8 mouse cellular contexts compared by ENCODE assay signal in the genomic region with DNA sequence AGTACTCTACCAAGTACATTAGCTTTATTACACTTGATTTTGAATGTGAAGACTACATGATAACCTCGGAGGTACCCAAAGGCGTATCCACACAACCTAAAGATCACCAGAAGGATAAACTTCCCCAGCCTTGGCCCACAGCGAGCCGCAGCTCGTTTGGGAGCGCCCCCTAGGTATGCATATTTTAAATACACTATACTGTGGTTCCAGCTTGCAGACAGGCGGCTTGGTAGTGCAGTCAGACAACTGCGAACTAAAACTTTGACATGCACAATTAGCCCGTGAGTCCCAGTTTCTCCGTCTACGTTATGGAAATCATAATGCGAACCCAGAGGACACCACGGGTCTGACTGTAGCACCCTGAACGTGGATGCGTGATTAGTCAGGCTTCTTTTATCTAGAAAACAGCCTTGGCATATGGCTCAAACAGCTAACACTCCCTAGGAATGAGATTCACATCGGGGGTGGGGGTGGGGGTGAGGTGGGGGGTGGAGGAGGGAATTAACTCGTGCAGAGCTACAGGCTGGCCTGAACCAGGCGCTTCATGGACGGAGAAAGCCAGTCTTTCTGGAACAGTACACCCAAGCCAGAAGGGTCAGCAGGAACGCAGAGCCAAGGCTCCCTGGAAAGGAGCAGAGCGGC. TPM values are rescaled to one million over a fixed set of nuclear protein-coding genes. Genes with fewer than 3 reads are reported as not detected.
DNase-seq lines count a peak whose midpoint lies in the region; ATAC-seq and TF ChIP-seq lines count a peak whose summit lies in the region.

No protein-coding gene starts in this region.

- ATAC-seq in granulocyte monocyte progenitor cell, adult 5-6 weeks (replicated peaks; ENCODE audit: poor library complexity, severe bottlenecking): peak; percentile 35
- ATAC-seq in lung, embryonic 16.5 days (ENCODE audit: low read depth): peak; percentile 60

- WGBS in lung, embryonic 16.5 days: 3% methylated on average over 21 of the region's 21 CpGs

- peak overlapping the region; percentile 63 for H3K9ac ChIP-seq in lung, embryonic 16.5 days (ENCODE audit: low read length)

- H3K4me3 ChIP-seq in bone marrow macrophage, adult 2 months (ENCODE audit: insufficient read depth, low read length): peak overlapping the region; percentile 77
- H3K4me3 ChIP-seq in lung, embryonic 16.5 days (ENCODE audit: low read length): peak overlapping the region; percentile 74

- TF ChIP-seq CTCF in bone marrow macrophage, adult 2 months (IDR thresholded peaks at IDR 0.05; ENCODE audit: low read depth, low read length): peak; percentile 73

- peak; percentile 45 to 75 for DNase-seq in heart, adult 18-20 months
- no peak for DNase-seq in heart, postnatal 25 days (ENCODE audit: low spot score)
- peak; percentile 22 for DNase-seq in kidney, adult 11 months
- DNase-seq in retina, embryonic 14.5 days (ENCODE audit: low spot score): peak; percentile 82
- DNase-seq in frontal cortex, postnatal 14 days (ENCODE audit: low spot score in 2 of 2): no peak

- no peaks in the 10 kb centered on the region for H3K36me3 ChIP-seq in lung, embryonic 16.5 days (ENCODE audit: control insufficient read depth, insufficient read depth, low read length)

- H3K27ac ChIP-seq in bone marrow macrophage, adult 2 months (ENCODE audit: insufficient read depth, low read depth, low read length): no peak overlapping the region
- H3K27ac ChIP-seq in lung, embryonic 16.5 days (ENCODE audit: low read length): no peak overlapping the region; the same call in 1 of the 2 replicates

- no peaks in the 10 kb centered on the region for H3K27me3 ChIP-seq in lung, embryonic 16.5 days (ENCODE audit: control insufficient read depth, insufficient read depth, low read depth, low read length)

- peaks cover 3% of the 10 kb centered on the region; the same call in 1 of the 2 replicates for H3K4me1 ChIP-seq in bone marrow macrophage, adult 2 months (ENCODE audit: control insufficient read depth, insufficient read depth, low read length)
- H3K4me1 ChIP-seq in lung, embryonic 16.5 days (replicated peaks; ENCODE audit: control insufficient read depth, insufficient read depth, low read length): peaks cover 2% of the 10 kb centered on the region

- intact Hi-C loops in heart, postnatal 25 days (cut with DNase I): no loop called here

- TF ChIP-seq POLR2A in bone marrow macrophage, adult 2 months (IDR thresholded peaks at IDR 0.05; ENCODE audit: borderline replicate concordance, low read depth, low read length): no peak

- no peaks in the 10 kb centered on the region for H3K9me3 ChIP-seq in lung, embryonic 16.5 days (ENCODE audit: control insufficient read depth, low read length)

- H3K4me2 ChIP-seq in lung, embryonic 16.5 days (ENCODE audit: low read depth, low read length): peak overlapping the region; percentile 87

RNA-seq across cellular contexts. Expression of a gene that starts 0.7 kb away (rescaled TPM):
- 1 to 10 TPM; 8.0 to 9.2 TPM for total RNA-seq in heart, adult 18-20 months (2021)
- 10 to 100 TPM in 1 of 2 experiments, 1 to 10 TPM in 1; 9.1 to 11.0 TPM for total RNA-seq in heart, postnatal 25 days (2021)
- 7.8 and 8.3 TPM in 2 replicates for polyA plus RNA-seq in bone marrow macrophage, adult 2 months (2012; ENCODE audit: insufficient read depth, insufficient read length, missing spikeins)
- 1.3 and 2.2 TPM in 2 replicates for total RNA-seq in granulocyte monocyte progenitor cell, adult 5-6 weeks (2014; fragmentation: Nextera tagmentation)
- 0.77 and 3.0 TPM in 2 replicates for total RNA-seq in granulocyte monocyte progenitor cell, adult 5-6 weeks (2017)
- polyA plus RNA-seq in lung, embryonic 16.5 days (2015; fragmentation: Nextera tagmentation; extraction: Ambion mirVana): 4.3 and 4.7 TPM in 2 replicates

RNA-seq across cellular contexts. Expression of a gene that starts 58.5 kb away (rescaled TPM):
- total RNA-seq in heart, adult 18-20 months (2021): not detected
- not detected for total RNA-seq in heart, postnatal 25 days (2021)
- polyA plus RNA-seq in bone marrow macrophage, adult 2 months (2012; ENCODE audit: insufficient read depth, insufficient read length, missing spikeins): not detected in 2 replicates
- total RNA-seq in granulocyte monocyte progenitor cell, adult 5-6 weeks (2014; fragmentation: Nextera tagmentation): not detected in 2 replicates
- total RNA-seq in granulocyte monocyte progenitor cell, adult 5-6 weeks (2017): not detected in 2 replicates
- not detected in 2 replicates for polyA plus RNA-seq in lung, embryonic 16.5 days (2015; fragmentation: Nextera tagmentation; extraction: Ambion mirVana)

Comparison
In these comparisons a context has a peak if more than half of its experiments do, and no peak if none do; other contexts are left out.
1. DNase-seq: peak in heart, adult 18-20 months (2 of 2), kidney, adult 11 months (single experiment) and retina, embryonic 14.5 days (single experiment); none in heart, postnatal 25 days (single experiment) and frontal cortex, postnatal 14 days (0 of 2).